Mouse (Mus musculus): ENCODE data around the gene Rnf41. TPM values are rescaled to one million over a fixed set of nuclear protein-coding genes. Genes with fewer than 3 reads are reported as not detected.
A peak's percentile ranks its signal among the peaks of the same experiment; 100 is the strongest.

The Rnf41 gene
- polyA plus RNA-seq, 1 experiment from 2014 or later, result 27.0 TPM

DNA sequence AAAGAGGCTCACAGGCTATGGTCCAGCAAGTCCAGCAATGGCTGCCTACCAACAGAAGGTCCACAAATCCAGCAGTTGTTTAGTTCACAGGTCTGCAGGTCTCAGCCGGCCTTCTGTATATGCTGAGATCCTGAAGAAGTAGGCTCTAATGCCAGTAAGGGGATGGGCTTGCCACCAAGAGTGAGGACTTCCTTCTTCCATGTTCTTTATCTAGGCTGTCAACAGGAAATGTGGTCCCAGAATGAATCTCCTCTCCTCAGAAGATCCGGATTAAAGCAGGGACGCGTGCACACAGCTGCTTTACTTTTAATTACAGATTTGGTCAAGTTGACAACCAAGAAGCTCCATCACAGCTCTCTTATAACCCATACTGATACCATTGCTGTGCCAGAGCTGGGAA, 34.0 kb downstream of the Rnf41 start:
- no peak for ATAC-seq (ENCODE audit: extremely low read depth, insufficient number of reproducible peaks, low FRiP score, low TSS enrichment)
- WGBS, result 53% methylated on average over 4 of the region's 4 CpGs

DNA sequence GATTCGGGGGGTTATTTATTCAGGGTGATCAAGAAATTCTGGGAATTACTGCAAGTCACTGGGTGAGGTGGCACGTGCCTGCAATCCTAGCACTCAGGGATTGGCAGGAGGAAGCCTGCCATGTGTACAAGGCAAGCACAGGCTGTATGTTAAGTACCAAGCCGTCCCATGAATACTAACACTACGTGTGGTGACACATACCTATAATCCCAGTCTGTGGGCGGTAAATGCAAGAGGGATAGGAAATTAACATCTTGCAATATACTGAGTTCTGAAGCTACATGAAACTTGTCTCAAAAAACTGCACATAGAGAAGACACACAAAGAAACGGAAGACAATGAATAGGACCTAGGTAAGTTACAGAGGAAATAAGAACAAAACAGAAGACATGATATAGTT, 39.6 kb downstream of the Rnf41 start:
- 71% methylated on average over 6 of the region's 6 CpGs for WGBS
- H3K36me3 ChIP-seq, result no peaks in the 10 kb centered on the region
- H3K4me2 ChIP-seq, result no peak overlapping the region
- no peaks in the 10 kb centered on the region for H3K27me3 ChIP-seq (replicated peaks)
- H3K4me3 ChIP-seq, result no peak overlapping the region
- H3K9me3 ChIP-seq, result no peaks in the 10 kb centered on the region
- no peak for ATAC-seq (ENCODE audit: extremely low read depth, insufficient number of reproducible peaks, low FRiP score, low TSS enrichment)
- no peak overlapping the region for H3K27ac ChIP-seq (replicated peaks)
- peaks cover 3% of the 10 kb centered on the region; the same call in 1 of the 2 replicates for H3K4me1 ChIP-seq
- H3K9ac ChIP-seq, result no peak overlapping the region

More for the DNA sequence above, 34.0 kb downstream of the Rnf41 start:
- Histone ChIP-seq H3K9ac (no peak overlapping the region), H3K4me3 (no peak overlapping the region), H3K27ac (replicated peaks) (no peak overlapping the region), H3K36me3 (peaks cover 19% of the 10 kb centered on the region), H3K27me3 (replicated peaks) (no peaks in the 10 kb centered on the region), H3K4me1 (no peaks in the 10 kb centered on the region), H3K4me2 (no peak overlapping the region), H3K9me3 (no peaks in the 10 kb centered on the region)

DNA sequence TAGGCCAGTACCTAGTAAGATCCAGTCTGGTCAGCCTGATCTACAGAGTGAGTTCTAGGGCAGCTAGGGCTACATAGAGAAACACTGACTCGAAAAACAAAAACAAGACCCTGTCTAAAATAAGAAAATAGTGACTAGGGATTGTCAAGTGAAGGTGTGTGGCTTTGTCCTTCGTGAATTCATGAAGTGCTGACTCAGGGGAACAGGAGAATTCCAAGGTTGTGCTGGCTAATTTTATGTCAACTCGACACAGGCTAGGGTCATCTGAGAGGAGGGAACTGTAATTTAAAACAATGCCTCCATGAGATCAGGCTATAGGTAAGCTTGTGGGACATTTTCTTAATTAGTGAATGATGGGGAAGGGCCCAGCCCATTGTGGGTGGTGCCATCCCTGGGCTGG, 43.0 kb downstream of the Rnf41 start:
- H3K4me3 ChIP-seq, result no peak overlapping the region
- H3K27ac ChIP-seq (replicated peaks), result no peak overlapping the region
- H3K36me3 ChIP-seq, result no peaks in the 10 kb centered on the region
- no peak overlapping the region for H3K4me2 ChIP-seq
- peaks cover 4% of the 10 kb centered on the region; the same call in 1 of the 2 replicates for H3K4me1 ChIP-seq
- ATAC-seq (ENCODE audit: extremely low read depth, insufficient number of reproducible peaks, low FRiP score, low TSS enrichment), result no peak
- 68% methylated on average over 3 of the region's 3 CpGs for WGBS
- H3K9ac ChIP-seq, result 0 out of 2 replicates have a peak overlapping the region, but pooled peaks have one; percentile 58
- no peaks in the 10 kb centered on the region for H3K9me3 ChIP-seq
- peaks cover 4% of the 10 kb centered on the region; the same call in 1 of the 2 replicates for H3K27me3 ChIP-seq (replicated peaks)

DNA sequence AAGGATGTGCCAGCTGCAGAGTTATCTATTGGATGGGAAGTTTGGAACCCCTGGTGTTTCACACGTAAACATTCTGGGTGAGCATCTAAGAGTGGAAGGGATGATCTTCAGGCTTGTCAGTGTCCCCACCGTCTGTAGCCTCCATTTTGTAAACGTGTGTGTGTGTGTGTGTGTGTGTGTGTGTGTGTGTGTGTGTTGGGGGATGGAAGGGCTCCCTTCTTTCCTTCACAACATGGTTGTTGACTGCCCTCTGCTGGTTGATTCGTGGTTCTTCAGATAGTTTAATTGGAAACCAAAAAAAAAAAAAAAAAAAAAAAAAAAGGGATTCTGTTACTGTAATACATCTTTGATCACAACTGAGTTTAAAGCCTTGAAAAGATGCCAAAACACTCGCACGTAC, 43.8 kb downstream of the Rnf41 start:
- peaks cover 4% of the 10 kb centered on the region; the same call in 1 of the 2 replicates for H3K27me3 ChIP-seq (replicated peaks)
- H3K4me2 ChIP-seq, result peak overlapping the region; percentile 52
- no peak overlapping the region for H3K27ac ChIP-seq (replicated peaks)
- H3K9me3 ChIP-seq, result no peaks in the 10 kb centered on the region
- peak overlapping the region; percentile 58; the same call in 1 of the 2 replicates for H3K9ac ChIP-seq
- no peak for ATAC-seq (ENCODE audit: extremely low read depth, insufficient number of reproducible peaks, low FRiP score, low TSS enrichment)
- H3K36me3 ChIP-seq, result no peaks in the 10 kb centered on the region
- peaks cover 7% of the 10 kb centered on the region for H3K4me1 ChIP-seq
- peak overlapping the region; percentile 24 for H3K4me3 ChIP-seq
- WGBS, result 3% methylated on average over 6 of the region's 6 CpGs

DNA sequence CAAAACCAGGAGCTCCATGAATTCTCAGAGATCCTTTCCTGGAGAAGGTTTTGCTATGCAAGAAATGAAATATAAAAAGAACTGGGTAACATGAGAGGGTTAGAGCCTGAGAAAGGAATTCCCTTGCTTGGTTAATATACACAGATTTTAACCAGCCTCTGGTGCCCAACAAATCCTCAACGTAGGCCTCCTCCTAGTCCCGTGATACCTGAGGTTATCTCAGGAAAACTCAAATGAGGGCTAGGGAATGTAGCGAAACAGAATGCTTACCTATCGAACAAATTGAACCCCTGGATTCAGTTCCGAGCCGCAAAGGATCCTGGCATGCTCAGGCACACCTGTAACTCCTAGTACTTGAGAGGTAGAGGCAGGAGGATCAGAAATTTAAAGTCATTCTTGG, 46.2 kb downstream of the Rnf41 start:
- H3K4me3 ChIP-seq, result no peak overlapping the region
- no peaks in the 10 kb centered on the region for H3K9me3 ChIP-seq
- WGBS, result 84% methylated on average over 6 of the region's 6 CpGs
- H3K27ac ChIP-seq (replicated peaks), result no peak overlapping the region
- H3K4me1 ChIP-seq, result peaks cover 16% of the 10 kb centered on the region
- peaks cover 19% of the 10 kb centered on the region for H3K36me3 ChIP-seq
- no peak overlapping the region for H3K9ac ChIP-seq
- peaks cover 4% of the 10 kb centered on the region; the same call in 1 of the 2 replicates for H3K27me3 ChIP-seq (replicated peaks)
- no peak for ATAC-seq (ENCODE audit: extremely low read depth, insufficient number of reproducible peaks, low FRiP score, low TSS enrichment)
- H3K4me2 ChIP-seq, result peak overlapping the region; percentile 81

DNA sequence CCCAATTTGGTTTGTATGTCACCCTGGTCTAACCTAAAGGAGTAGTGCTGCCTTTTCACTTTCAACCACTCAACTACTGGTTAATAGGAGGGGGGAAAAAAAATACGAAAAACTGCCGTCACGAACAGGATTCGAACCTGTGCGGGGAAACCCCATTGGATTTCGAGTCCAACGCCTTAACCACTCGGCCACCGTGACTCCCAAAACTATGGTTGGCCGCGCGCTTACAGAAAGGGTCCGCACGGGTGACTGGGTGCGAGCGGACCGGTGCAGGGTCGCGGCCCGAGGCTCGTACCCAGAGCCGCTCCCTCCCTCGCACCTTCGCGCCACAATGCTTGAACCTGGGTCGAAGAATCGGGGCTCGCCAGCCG, 46.9 kb downstream of the Rnf41 start:
- Histone ChIP-seq H3K27me3 (replicated peaks) (peaks cover 4% of the 10 kb centered on the region; the same call in 1 of the 2 replicates), H3K27ac (replicated peaks) (peak overlapping the region; percentile 96), H3K4me2 (peak overlapping the region; percentile 81), H3K4me3 (peak overlapping the region; percentile 96), H3K9me3 (no peaks in the 10 kb centered on the region), H3K9ac (peak overlapping the region; percentile 99), H3K36me3 (peaks cover 26% of the 10 kb centered on the region), H3K4me1 (peaks cover 16% of the 10 kb centered on the region)
- WGBS, result under 1% methylated on average over 29 of the region's 29 CpGs
- peak; percentile 11; the same call in 1 of the 2 replicates for ATAC-seq (ENCODE audit: extremely low read depth, insufficient number of reproducible peaks, low FRiP score, low TSS enrichment)

DNA sequence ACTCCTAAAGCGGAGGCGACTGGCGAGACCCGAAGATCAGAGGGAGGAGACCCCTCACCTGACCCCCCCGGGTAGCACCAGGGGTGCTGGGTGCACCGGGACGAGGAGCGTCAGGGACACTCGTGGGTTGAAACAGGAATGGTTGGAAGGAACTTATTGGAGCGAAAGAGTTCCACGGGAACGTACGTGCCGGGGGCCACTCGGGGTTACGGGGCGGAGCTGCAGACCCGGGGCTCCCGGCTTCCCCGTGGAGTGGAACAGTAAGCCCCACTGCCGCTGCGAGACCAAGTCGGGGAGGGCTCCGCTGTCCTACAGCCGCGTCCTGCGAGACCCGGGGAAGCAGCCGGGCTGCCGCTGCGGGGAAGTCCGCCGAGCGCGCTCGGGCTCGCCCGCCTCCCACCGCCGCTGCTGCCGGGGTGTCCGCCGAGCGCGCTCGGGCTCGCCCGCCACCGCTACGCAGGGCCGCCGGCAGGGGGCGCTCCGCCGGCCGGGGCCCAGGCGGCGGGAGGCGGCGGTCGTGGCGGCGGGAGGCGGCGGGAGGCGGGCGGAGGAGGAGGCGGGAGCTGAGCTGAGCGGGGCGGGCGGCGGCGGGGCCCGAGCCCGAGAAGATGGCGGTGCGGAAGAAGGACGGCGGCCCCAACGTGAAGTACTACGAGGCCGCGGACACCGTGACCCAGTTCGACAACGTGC, 47.4 kb downstream of the Rnf41 start, which contains the start of gene Smarcc2:
TSS of gene Smarcc2 (plus strand) at position 530 of the 690 bp plus-strand sequence.
- peak within 1 kb of the TSS; percentile 81 for H3K4me2 ChIP-seq
- peaks cover 31% of the 10 kb centered on the region for H3K36me3 ChIP-seq
- peak within 1 kb of the TSS; percentile 99 for H3K9ac ChIP-seq
- peak; percentile 80 for ATAC-seq (ENCODE audit: extremely low read depth, insufficient number of reproducible peaks, low FRiP score, low TSS enrichment)
- H3K9me3 ChIP-seq, result no peaks in the 10 kb centered on the region
- peak within 1 kb of the TSS; percentile 96 for H3K27ac ChIP-seq (replicated peaks)
- peaks cover 4% of the 10 kb centered on the region; the same call in 1 of the 2 replicates for H3K27me3 ChIP-seq (replicated peaks)
- WGBS, result under 1% methylated on average over 58 of the region's 86 CpGs
- H3K4me3 ChIP-seq, result peak within 1 kb of the TSS; percentile 96
- peaks cover 16% of the 10 kb centered on the region for H3K4me1 ChIP-seq

DNA sequence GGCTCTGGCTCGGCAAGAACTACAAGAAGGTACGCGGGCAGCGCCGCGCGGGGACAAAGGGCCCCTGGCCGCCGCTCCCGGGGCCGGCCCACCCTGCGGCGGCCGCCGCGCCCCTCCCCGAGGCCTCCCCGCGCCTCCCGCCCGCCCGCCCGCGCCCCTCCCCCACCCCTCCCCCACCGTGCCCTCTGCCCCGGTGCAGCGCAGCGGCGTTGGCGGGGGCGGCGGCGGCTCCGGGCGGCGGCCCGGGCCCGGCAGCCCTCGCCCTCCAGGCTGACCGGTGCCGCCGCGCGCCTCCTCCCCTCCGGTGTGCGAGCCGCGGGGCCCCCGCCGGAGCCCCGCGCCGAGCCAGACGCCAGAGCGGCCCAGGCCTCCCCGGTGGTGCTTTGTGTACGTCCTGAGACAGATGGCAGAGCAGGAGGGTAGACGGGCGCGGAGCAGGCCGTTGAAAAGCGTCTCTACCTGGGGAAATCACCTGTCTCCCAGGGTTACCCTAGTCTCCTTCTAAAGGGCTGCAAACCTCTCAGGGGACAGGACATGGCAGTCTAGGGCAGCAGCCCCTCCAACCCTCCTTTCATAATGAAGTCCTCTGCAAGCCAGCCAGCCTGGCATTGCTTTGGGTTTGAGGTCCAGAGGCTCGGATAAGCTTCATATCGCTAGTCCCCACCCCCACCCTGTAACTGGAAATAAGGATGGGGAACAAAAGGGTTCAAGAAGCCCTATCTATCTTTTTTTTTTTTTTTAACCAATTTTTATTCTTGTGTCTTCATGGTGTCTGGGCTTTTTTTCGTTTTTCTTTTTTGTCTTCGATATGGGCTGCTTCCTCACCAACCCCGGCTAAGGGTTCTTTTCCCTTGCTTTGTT, 48.2 kb downstream of the Rnf41 start:
- peaks cover 4% of the 10 kb centered on the region; the same call in 1 of the 2 replicates for H3K27me3 ChIP-seq (replicated peaks)
- ATAC-seq (ENCODE audit: extremely low read depth, insufficient number of reproducible peaks, low FRiP score, low TSS enrichment), result peak; percentile 70
- H3K36me3 ChIP-seq, result peaks cover 39% of the 10 kb centered on the region
- peak overlapping the region; percentile 96 for H3K27ac ChIP-seq (replicated peaks)
- peak overlapping the region; percentile 96 for H3K4me3 ChIP-seq
- H3K9ac ChIP-seq, result peak overlapping the region; percentile 99
- peak overlapping the region; percentile 81 for H3K4me2 ChIP-seq
- peaks cover 16% of the 10 kb centered on the region for H3K4me1 ChIP-seq
- WGBS, result under 1% methylated on average over 28 of the region's 67 CpGs
- H3K9me3 ChIP-seq, result no peaks in the 10 kb centered on the region

DNA sequence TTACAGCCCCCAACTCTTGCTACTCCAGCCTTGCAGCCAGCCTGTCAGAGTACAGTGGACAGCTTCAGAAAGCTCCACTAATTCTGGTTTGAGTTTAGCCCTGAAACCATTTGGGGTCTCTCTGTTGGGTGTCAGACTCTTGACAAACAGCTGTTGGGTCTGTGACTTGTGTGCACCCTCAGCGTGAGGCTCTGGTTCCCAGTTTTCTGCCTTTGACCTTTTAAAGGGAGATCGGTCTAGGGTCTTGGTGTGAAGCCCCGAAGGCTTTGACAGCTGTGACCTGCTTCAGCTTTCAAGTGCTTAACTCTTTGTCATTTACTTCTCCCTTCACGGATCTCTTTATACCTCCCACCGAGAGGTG, 48.8 kb downstream of the Rnf41 start:
- Histone ChIP-seq H3K36me3 (peaks cover 45% of the 10 kb centered on the region), H3K9ac (peak overlapping the region; percentile 99), H3K4me2 (peak overlapping the region; percentile 81), H3K4me1 (peaks cover 16% of the 10 kb centered on the region), H3K27me3 (replicated peaks) (peaks cover 4% of the 10 kb centered on the region; the same call in 1 of the 2 replicates), H3K4me3 (peak overlapping the region; percentile 96), H3K9me3 (no peaks in the 10 kb centered on the region), H3K27ac (replicated peaks) (peak overlapping the region; percentile 96)
- ATAC-seq (ENCODE audit: extremely low read depth, insufficient number of reproducible peaks, low FRiP score, low TSS enrichment), result no peak
- WGBS, result 7% methylated on average over 5 of the region's 5 CpGs

DNA sequence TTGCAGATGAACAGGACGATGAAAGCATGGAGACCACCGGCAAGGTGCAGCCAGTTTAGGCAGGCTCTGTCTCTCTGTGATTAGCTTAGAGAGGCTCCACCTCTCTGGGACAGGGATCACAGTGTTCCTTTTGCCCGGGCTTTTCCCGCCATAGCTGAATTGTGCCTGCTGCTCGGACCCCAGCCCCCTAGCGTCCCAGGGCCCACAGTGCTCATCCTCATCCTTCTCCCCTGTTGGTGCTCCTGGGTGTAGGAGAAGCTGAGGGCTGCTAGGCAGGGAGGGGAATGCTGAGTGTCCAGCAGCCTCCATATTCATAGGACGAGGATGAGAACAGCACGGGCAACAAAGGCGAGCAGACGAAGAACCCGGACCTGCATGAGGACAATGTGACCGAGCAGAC, 62.9 kb downstream of the Rnf41 start:
- ATAC-seq (ENCODE audit: extremely low read depth, insufficient number of reproducible peaks, low FRiP score, low TSS enrichment), result no peak
- Histone ChIP-seq H3K27ac (replicated peaks) (no peak overlapping the region), H3K36me3 (peaks cover 98% of the 10 kb centered on the region), H3K4me3 (no peak overlapping the region), H3K27me3 (replicated peaks) (no peaks in the 10 kb centered on the region), H3K4me1 (no peaks in the 10 kb centered on the region), H3K4me2 (no peak overlapping the region), H3K9me3 (no peaks in the 10 kb centered on the region), H3K9ac (no peak overlapping the region)
- 87% methylated on average over 12 of the region's 12 CpGs for WGBS

DNA sequence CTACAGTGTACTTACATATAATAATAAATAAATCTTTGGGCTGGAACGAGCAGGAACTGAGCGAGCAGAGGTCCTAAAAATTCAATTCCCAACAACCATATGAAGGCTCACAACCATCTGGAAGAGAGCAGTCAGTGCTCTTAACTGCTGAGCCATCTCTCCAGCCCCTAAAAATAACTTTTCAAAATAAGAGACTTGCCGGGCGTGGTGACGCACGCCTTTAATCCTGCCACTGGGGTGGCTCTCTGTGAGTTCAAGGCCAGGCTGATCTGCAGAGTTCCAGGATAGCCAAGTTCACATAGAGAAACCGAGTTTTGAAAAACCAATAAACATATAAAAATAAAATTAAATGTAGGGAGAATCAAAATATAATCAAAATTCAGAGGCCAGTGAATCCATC, 74.9 kb downstream of the Rnf41 start:
- no peaks in the 10 kb centered on the region for H3K9me3 ChIP-seq
- peaks cover 99% of the 10 kb centered on the region for H3K36me3 ChIP-seq
- WGBS, result 73% methylated on average over 7 of the region's 7 CpGs
- no peaks in the 10 kb centered on the region for H3K27me3 ChIP-seq (replicated peaks)
- no peak overlapping the region for H3K4me2 ChIP-seq
- no peak overlapping the region for H3K27ac ChIP-seq (replicated peaks)
- no peak overlapping the region for H3K4me3 ChIP-seq
- peaks cover 26% of the 10 kb centered on the region for H3K4me1 ChIP-seq
- no peak for ATAC-seq (ENCODE audit: extremely low read depth, insufficient number of reproducible peaks, low FRiP score, low TSS enrichment)
- no peak overlapping the region for H3K9ac ChIP-seq

All from heart, embryonic 13.5 days (tissue).